Mouse (Mus musculus) adrenal gland, postnatal 14 days (tissue): ENCODE results near the gene Sccpdh. TPM values are rescaled to one million over a fixed set of nuclear protein-coding genes. Genes with fewer than 3 reads are reported as not detected.

Source experiments
- DNase-seq: peaks from one replicate; pipeline ENCODE4 v3.0.0; 2021; ENCODE audit warnings: mixed read lengths
- total RNA-seq: library from RNA; stranded (reverse); gene quantifications from 2 replicates; pipeline ENCODE4 v1.2.3, GENCODE M21; 2021

Sccpdh gene
- total RNA-seq, 1 experiment from 2014 or later, result 29.0 TPM

DNA sequence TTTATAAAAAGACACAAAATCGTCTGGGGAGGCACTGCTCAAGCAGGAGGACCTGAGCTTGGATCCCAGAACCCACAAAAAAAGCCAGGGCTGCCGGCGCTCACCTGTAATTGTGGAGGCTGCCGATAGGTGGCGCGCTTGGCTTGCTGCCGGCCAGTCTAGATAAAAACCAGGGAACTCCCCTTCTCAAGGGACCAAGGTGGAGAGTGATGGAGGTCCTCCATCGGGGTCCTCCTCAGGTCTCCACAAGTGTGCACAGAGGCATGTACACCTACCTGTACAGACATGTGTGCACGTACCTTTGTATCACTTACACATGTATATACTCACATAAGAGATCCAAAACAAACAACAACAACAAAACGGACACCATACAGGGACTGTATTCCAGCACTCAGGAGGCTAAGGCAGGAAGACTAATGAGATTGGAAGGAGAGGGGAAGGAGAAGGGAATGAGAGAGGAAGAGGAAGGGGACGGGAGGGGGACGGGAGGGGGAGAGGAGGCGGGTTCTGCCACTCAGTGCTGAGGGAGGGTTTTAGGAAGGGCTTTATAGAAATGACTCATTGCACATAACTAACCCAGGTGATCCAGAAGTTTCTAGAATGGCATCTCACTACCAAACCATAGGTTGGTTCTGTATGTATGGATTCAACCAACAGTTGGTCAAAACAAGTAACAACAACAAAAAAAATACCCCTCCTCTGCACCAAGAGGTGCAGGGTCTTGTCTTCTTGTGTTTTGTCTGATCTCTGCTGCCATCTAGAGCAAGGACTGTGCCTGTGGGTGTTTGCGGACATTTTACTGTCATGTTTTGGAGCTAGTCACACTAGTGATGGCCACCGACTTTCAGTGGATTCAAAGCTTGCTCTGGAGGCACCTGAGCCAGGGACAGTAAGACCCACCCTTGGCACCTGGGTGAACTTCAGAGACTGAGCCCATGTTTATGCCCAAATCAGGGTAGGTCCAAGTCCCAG lies 66.8 kb downstream of the Sccpdh start:
- DNase-seq, result peak; percentile 82

DNA sequence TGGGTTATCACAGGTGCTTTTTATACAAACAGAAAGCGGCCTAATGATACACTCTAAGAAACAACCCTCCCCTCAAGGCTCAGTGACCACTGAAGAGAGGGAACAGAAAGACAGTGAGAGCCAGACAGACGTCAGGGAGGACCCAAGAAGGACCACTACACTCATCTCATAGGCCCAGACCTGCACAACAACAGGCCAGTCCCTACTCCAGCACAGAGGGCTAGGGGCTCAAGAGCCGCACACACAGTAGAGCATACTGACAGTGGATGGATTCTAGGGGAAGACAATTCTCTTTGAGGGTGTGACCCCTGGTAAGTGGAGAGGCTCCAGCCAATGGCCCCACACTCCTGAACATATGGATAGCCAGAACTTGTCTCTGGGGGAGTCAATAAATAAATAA lies 68.5 kb downstream of the Sccpdh start:
- DNase-seq, result no peak

Other genes starting within 250 kb of the Sccpdh start
- 6.5 and 7.3 TPM in 2 replicates for gene Smyd3, start 150.2 kb upstream of the Sccpdh start, total RNA-seq
- 57.2 and 67.9 TPM in 2 replicates for gene Tfb2m, start 121.9 kb upstream of the Sccpdh start, total RNA-seq
- gene Cnst, start 121.8 kb upstream of the Sccpdh start, total RNA-seq, result 40.4 and 49.6 TPM in 2 replicates
- 0.15 TPM in 1 of 2 replicates, not detected in the other for gene Kif28, start 77.1 kb downstream of the Sccpdh start, total RNA-seq
- gene Gm10518, start 135.2 kb downstream of the Sccpdh start, total RNA-seq, result not detected in 2 replicates
- 39.6 and 40.4 TPM in 2 replicates for gene Ahctf1, start 135.5 kb downstream of the Sccpdh start, total RNA-seq